Mouse (Mus musculus): ENCODE results near the gene Racgap1.
A peak's percentile ranks its signal among the peaks of the same experiment; 100 is the strongest.

- TF ChIP-seq CTCF (IDR thresholded peaks at IDR 0.05), result no peak
- TF ChIP-seq EP300 (IDR thresholded peaks at IDR 0.05), result 0 out of 2 replicates have a peak, but pooled peaks have one; percentile 38
These were observed 36.2 kb downstream of the Racgap1 start for GRCm38 (mm10) chr15:99615246-99615645.

All from lung, postnatal 0 days (tissue).